Mouse (Mus musculus) heart, embryonic 10.5 days (tissue): ENCODE results near the gene Stom. TPM values are rescaled to one million over a fixed set of nuclear protein-coding genes. Genes with fewer than 3 reads are reported as not detected.

Source experiments
- DNase-seq: peaks from one replicate; pipeline ENCODE4 v3.0.0-alpha.2; 2017; ENCODE audit warnings: low spot score
- H3K27ac ChIP-seq: fragments of 300-500 bp; sonication (generic); 2 replicates; pipeline ENCODE4 v1.5.1; 2016; ENCODE audit warnings: mild to moderate bottlenecking
- H3K27me3 ChIP-seq: fragments of 300-500 bp; sonication (generic); 2 replicates; pipeline ENCODE4 v1.6.1; 2016; ENCODE audit warnings: mild to moderate bottlenecking; ENCODE audit not compliant: poor library complexity, insufficient read depth, severe bottlenecking
- H3K36me3 ChIP-seq: fragments of 300-500 bp; sonication (generic); 2 replicates; pipeline ENCODE4 v1.6.1; 2016; ENCODE audit warnings: mild to moderate bottlenecking, moderate library complexity
- H3K4me1 ChIP-seq: fragments of 300-500 bp; sonication (generic); 2 replicates; pipeline ENCODE4 v1.6.1; 2016; ENCODE audit warnings: mild to moderate bottlenecking
- H3K4me3 ChIP-seq: fragments of 300-500 bp; sonication (generic); 2 replicates; pipeline ENCODE4 v1.5.1; 2016; ENCODE audit warnings: mild to moderate bottlenecking, moderate library complexity
- H3K9me3 ChIP-seq: fragments of 300-500 bp; sonication (generic); 2 replicates; pipeline ENCODE4 v1.6.1; 2016; ENCODE audit warnings: mild to moderate bottlenecking, moderate library complexity
- WGBS: fragments of 180-500 bp; shearing (Covaris S2); methylation state at CpG from one replicate; pipeline ENCODE4 v1.1.7; 2016; 5-methylcytosine and 5-hydroxymethylcytosine counted together
- polyA plus RNA-seq: library from polyadenylated mRNA; unstranded; fragments of >200 nt; fragmentation: Nextera tagmentation; extraction: Ambion mirVana; gene quantifications from 2 replicates; pipeline ENCODE4 v1.2.1, GENCODE M21; 2016

The Stom gene
- polyA plus RNA-seq, 1 experiment from 2014 or later = 34.0 TPM

- no peak overlapping the region for H3K4me3 ChIP-seq
- H3K27me3 ChIP-seq = no peaks in the 10 kb centered on the region
- H3K9me3 ChIP-seq = no peaks in the 10 kb centered on the region
- no peak overlapping the region for H3K27ac ChIP-seq
- H3K4me1 ChIP-seq = peaks cover 9% of the 10 kb centered on the region; the same call in 1 of the 2 replicates
- DNase-seq = no peak
- H3K36me3 ChIP-seq = peaks cover 5% of the 10 kb centered on the region; the same call in 1 of the 2 replicates
- 86% methylated on average over 4 of the region's 4 CpGs for WGBS
Observed at GRCm38 (mm10) chr2:35309906-35310493, 26.8 kb downstream of the Stom start.

GRCm38 (mm10) chr2:35308166-35308565 is 28.6 kb downstream of the Stom start:
- Histone ChIP-seq H3K27ac (no peak overlapping the region), H3K4me1 (no peaks in the 10 kb centered on the region), H3K9me3 (no peaks in the 10 kb centered on the region), H3K27me3 (0 out of 2 replicates have a peak, but pooled peaks cover 4% of the 10 kb centered on the region), H3K4me3 (no peak overlapping the region), H3K36me3 (peaks cover 10% of the 10 kb centered on the region; the same call in 1 of the 2 replicates)
- 71% methylated on average over 1 of the region's 1 CpGs for WGBS
- no peak for DNase-seq

GRCm38 (mm10) chr2:35302049-35302885 is 34.5 kb downstream of the Stom start:
- peaks cover 14% of the 10 kb centered on the region; the same call in 1 of the 2 replicates for H3K36me3 ChIP-seq
- no peak overlapping the region for H3K27ac ChIP-seq
- 75% methylated on average over 13 of the region's 13 CpGs for WGBS

GRCm38 (mm10) chr2:35299437-35299836 is 37.3 kb downstream of the Stom start:
- no peaks in the 10 kb centered on the region for H3K9me3 ChIP-seq

More at GRCm38 (mm10) chr2:35302049-35302885, 34.5 kb downstream of the Stom start:
- Histone ChIP-seq H3K4me3 (no peak overlapping the region), H3K27me3 (peaks cover 13% of the 10 kb centered on the region; the same call in 1 of the 2 replicates), H3K9me3 (no peaks in the 10 kb centered on the region), H3K4me1 (peaks cover 11% of the 10 kb centered on the region; the same call in 1 of the 2 replicates)
- no peak for DNase-seq

GRCm38 (mm10) chr2:35297703-35298332 is 39.0 kb downstream of the Stom start:
- Histone ChIP-seq H3K27ac (no peak overlapping the region), H3K4me3 (no peak overlapping the region), H3K27me3 (peaks cover 30% of the 10 kb centered on the region), H3K4me1 (peaks cover 18% of the 10 kb centered on the region), H3K36me3 (peaks cover 12% of the 10 kb centered on the region; the same call in 1 of the 2 replicates), H3K9me3 (no peaks in the 10 kb centered on the region)
- WGBS = 22% methylated on average over 15 of the region's 15 CpGs
- DNase-seq = peak; percentile 93

More at GRCm38 (mm10) chr2:35299437-35299836, 37.3 kb downstream of the Stom start:
- Histone ChIP-seq H3K4me3 (no peak overlapping the region), H3K36me3 (peaks cover 21% of the 10 kb centered on the region; the same call in 1 of the 2 replicates), H3K27ac (no peak overlapping the region), H3K4me1 (peaks cover 11% of the 10 kb centered on the region; the same call in 1 of the 2 replicates), H3K27me3 (peaks cover 38% of the 10 kb centered on the region)
- WGBS = 90% methylated on average over 2 of the region's 2 CpGs
- DNase-seq = no peak

GRCm38 (mm10) chr2:35293291-35293690 is 43.5 kb downstream of the Stom start:
- H3K4me3 ChIP-seq = no peak overlapping the region
- peaks cover 30% of the 10 kb centered on the region for H3K27me3 ChIP-seq
- H3K27ac ChIP-seq = no peak overlapping the region
- H3K36me3 ChIP-seq = peaks cover 15% of the 10 kb centered on the region; the same call in 1 of the 2 replicates
- DNase-seq = no peak
- H3K9me3 ChIP-seq = no peaks in the 10 kb centered on the region
- 75% methylated on average over 8 of the region's 8 CpGs for WGBS
- H3K4me1 ChIP-seq = peaks cover 22% of the 10 kb centered on the region

GRCm38 (mm10) chr2:35292700-35293099 is 44.1 kb downstream of the Stom start:
- H3K36me3 ChIP-seq = peaks cover 15% of the 10 kb centered on the region; the same call in 1 of the 2 replicates
- no peak for DNase-seq
- WGBS = 39% methylated on average over 3 of the region's 3 CpGs

GRCm38 (mm10) chr2:35291856-35292255 is 44.9 kb downstream of the Stom start:
- peaks cover 15% of the 10 kb centered on the region; the same call in 1 of the 2 replicates for H3K36me3 ChIP-seq
- WGBS = 29% methylated on average over 3 of the region's 3 CpGs

More at GRCm38 (mm10) chr2:35292700-35293099, 44.1 kb downstream of the Stom start:
- Histone ChIP-seq H3K4me3 (no peak overlapping the region), H3K4me1 (peaks cover 19% of the 10 kb centered on the region), H3K27me3 (peaks cover 29% of the 10 kb centered on the region), H3K27ac (no peak overlapping the region), H3K9me3 (no peaks in the 10 kb centered on the region)

GRCm38 (mm10) chr2:35288758-35289635 is 47.8 kb downstream of the Stom start:
- Histone ChIP-seq H3K27me3 (peaks cover 9% of the 10 kb centered on the region), H3K4me3 (no peak overlapping the region), H3K4me1 (peaks cover 28% of the 10 kb centered on the region), H3K36me3 (peaks cover 7% of the 10 kb centered on the region; the same call in 1 of the 2 replicates), H3K27ac (no peak overlapping the region), H3K9me3 (no peaks in the 10 kb centered on the region)
- 36% methylated on average over 13 of the region's 13 CpGs for whole genome bisulfite sequencing
- DNase-seq = no peak

More at GRCm38 (mm10) chr2:35291856-35292255, 44.9 kb downstream of the Stom start:
- Histone ChIP-seq H3K9me3 (no peaks in the 10 kb centered on the region), H3K27ac (no peak overlapping the region), H3K4me1 (peaks cover 25% of the 10 kb centered on the region), H3K27me3 (peaks cover 20% of the 10 kb centered on the region), H3K4me3 (no peak overlapping the region)
- DNase-seq = no peak

- H3K27me3 ChIP-seq = peaks cover 28% of the 10 kb centered on the region
- no peak for DNase-seq
- H3K4me1 ChIP-seq = peaks cover 26% of the 10 kb centered on the region
- no peak overlapping the region for H3K27ac ChIP-seq
- H3K4me3 ChIP-seq = no peak overlapping the region
- WGBS = 79% methylated on average over 12 of the region's 12 CpGs
- no peaks in the 10 kb centered on the region for H3K9me3 ChIP-seq
- H3K36me3 ChIP-seq = peaks cover 7% of the 10 kb centered on the region; the same call in 1 of the 2 replicates
Observed at GRCm38 (mm10) chr2:35287017-35287620, 49.7 kb downstream of the Stom start.

GRCm38 (mm10) chr2:35285209-35285608 is 51.6 kb downstream of the Stom start:
- Histone ChIP-seq H3K36me3 (no peaks in the 10 kb centered on the region; the same call in 1 of the 2 replicates), H3K27me3 (peaks cover 46% of the 10 kb centered on the region), H3K27ac (no peak overlapping the region), H3K9me3 (no peaks in the 10 kb centered on the region), H3K4me3 (no peak overlapping the region), H3K4me1 (peaks cover 26% of the 10 kb centered on the region)
- WGBS = 75% methylated on average over 5 of the region's 5 CpGs
- no peak for DNase-seq
